Mouse (Mus musculus): ENCODE data around the gene Xiap.

DNA sequence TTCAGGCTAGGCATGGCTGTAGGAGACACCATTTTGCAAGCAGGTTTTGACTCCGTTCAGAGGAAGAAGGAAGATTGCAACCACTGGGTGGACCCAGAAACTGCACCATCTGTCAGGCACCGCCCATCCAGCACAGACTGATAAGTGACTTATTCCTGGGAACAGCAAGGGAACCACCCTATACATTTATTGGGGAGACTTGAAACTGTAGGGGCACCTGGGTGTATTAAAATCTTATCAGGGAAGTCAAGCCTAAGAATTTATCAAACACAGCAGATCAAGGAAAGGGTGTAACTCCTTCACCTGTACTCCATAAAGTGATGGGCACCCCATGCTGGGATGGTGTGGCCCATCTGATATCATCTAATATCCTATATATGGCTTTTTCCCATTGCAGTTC lies 40.0 kb upstream of the Xiap start:
- TF ChIP-seq GATA1 (IDR thresholded peaks at IDR 0.05; ENCODE audit: borderline replicate concordance, low read length) (no peak), FLI1 (IDR thresholded peaks at IDR 0.05; ENCODE audit: low read length) (no peak)
